Mouse (Mus musculus): ENCODE data around the gene Kcnd1.

- no peak for TF ChIP-seq POLR2A (IDR thresholded peaks at IDR 0.05; ENCODE audit: extremely low read depth, insufficient read depth, low read length)
- TF ChIP-seq CTCF (IDR thresholded peaks at IDR 0.05; ENCODE audit: low read depth, low read length), result no peak
Measured at GRCm38 (mm10) chrX:7842318-7842717, 20.2 kb downstream of the Kcnd1 start.
